Mouse (Mus musculus) CH12.LX (cell line): Measurements from ENCODE around the gene Lipc. TPM values are rescaled to one million over a fixed set of nuclear protein-coding genes. Genes with fewer than 3 reads are reported as not detected.

Source experiments
- DNase-seq: peaks from one replicate; pipeline ENCODE4 v3.0.0-alpha.2; 2013; ENCODE audit errors: extremely low read depth
- H3K27ac ChIP-seq: 2 replicates; pipeline ENCODE4 v1.5.1; 2012; ENCODE audit warnings: low read depth, mild to moderate bottlenecking, control low read depth, moderate library complexity; ENCODE audit not compliant: insufficient read depth
- H3K27me3 ChIP-seq: replicated peaks from 2 replicates; pipeline ENCODE3; 2012; ENCODE audit warnings: inconsistent platforms
- H3K36me3 ChIP-seq, 2 experiments: replicated peaks in 1 of 2; 2 replicates each; pipeline versions ENCODE3 to v1.6.1; 2012; ENCODE audit warnings: inconsistent platforms in 1 of 2, low read length in 1 of 2, mild to moderate bottlenecking in 1 of 2, mixed read lengths in 1 of 2, moderate library complexity in 1 of 2; ENCODE audit not compliant: control insufficient read depth in 1 of 2, insufficient read depth in 1 of 2
- H3K4me1 ChIP-seq, 2 experiments: 2 replicates each; pipeline ENCODE4 v1.6.1; 2012; ENCODE audit warnings: inconsistent platforms in 1 of 2, moderate library complexity in 1 of 2; ENCODE audit not compliant: insufficient read depth in 2 of 2, control insufficient read depth in 1 of 2
- H3K4me2 ChIP-seq: 2 replicates; pipeline ENCODE4 v1.6.1; 2012; ENCODE audit warnings: low read depth, mild to moderate bottlenecking, control low read depth; ENCODE audit not compliant: poor library complexity, insufficient read depth, severe bottlenecking
- H3K4me3 ChIP-seq, 3 experiments: fragments of 150-350 bp in 1 of 3; sonication (generic) in 1 of 3; replicated peaks in 1 of 3; 2 replicates each; pipeline versions ENCODE3 to v1.5.1; 2011 to 2012; ENCODE audit warnings: low read depth in 2 of 3, low read length in 2 of 3, mild to moderate bottlenecking in 2 of 3, moderate library complexity in 2 of 3, control low read depth in 1 of 3, improper control_type of control experiment in 1 of 3, inconsistent platforms in 1 of 3, mixed read lengths in 1 of 3; ENCODE audit not compliant: poor library complexity in 1 of 3
- H3K79me2 ChIP-seq: replicated peaks from 2 replicates; pipeline ENCODE4 v1.6.1; 2012; ENCODE audit warnings: mild to moderate bottlenecking, moderate library complexity; ENCODE audit not compliant: control insufficient read depth, poor library complexity, insufficient read depth, severe bottlenecking; ENCODE audit errors: extremely low read depth
- H3K9ac ChIP-seq: 2 replicates; pipeline ENCODE4 v1.6.1; 2012; ENCODE audit warnings: low read depth, mild to moderate bottlenecking, control low read depth, moderate library complexity; ENCODE audit not compliant: insufficient read depth
- H3K9me3 ChIP-seq: replicated peaks from 2 replicates; pipeline ENCODE3; 2012; ENCODE audit warnings: low read length, inconsistent platforms, mixed read lengths
- CTCF ChIP-seq, 2 experiments: IDR thresholded peaks in 1 of 2; conservative IDR thresholded peaks in 1 of 2; 2 replicates each; pipeline ENCODE4 v1.5.1; 2011 to 2012; ENCODE audit warnings: low read depth in 2 of 2, low read length in 2 of 2, improper control_type of control experiment in 1 of 2, inconsistent platforms in 1 of 2, mild to moderate bottlenecking in 1 of 2, moderate library complexity in 1 of 2
- JUND ChIP-seq: conservative IDR thresholded peaks from 2 replicates; pipeline ENCODE4 v1.6.1; 2011; ENCODE audit warnings: low read depth, low read length, improper control_type of control experiment
- PAX5 ChIP-seq: IDR thresholded peaks from 2 replicates; pipeline ENCODE4 v1.6.1; 2012; ENCODE audit warnings: low read length, inconsistent platforms, mixed read lengths
- RAD21 ChIP-seq: IDR thresholded peaks from 2 replicates; pipeline ENCODE4 v1.6.1; 2011; ENCODE audit warnings: low read depth, mild to moderate bottlenecking, low read length, improper control_type of control experiment, moderate library complexity
- RCOR1 ChIP-seq: conservative IDR thresholded peaks from 2 replicates; pipeline ENCODE4 v1.6.1; 2012; ENCODE audit warnings: low read depth, mild to moderate bottlenecking, inconsistent platforms, low read length, improper control_type of control experiment
- SMC3 ChIP-seq: IDR thresholded peaks from 2 replicates; pipeline ENCODE4 v1.6.1; 2011; ENCODE audit warnings: low read depth, low read length, improper control_type of control experiment
- TCF12 ChIP-seq: IDR thresholded peaks from 2 replicates; pipeline ENCODE4 v1.6.1; 2014; ENCODE audit warnings: low read depth, mild to moderate bottlenecking, inconsistent platforms, low read length, improper control_type of control experiment
- UBTF ChIP-seq: IDR thresholded peaks from 2 replicates; pipeline ENCODE4 v1.6.1; 2012; ENCODE audit warnings: low read depth, mild to moderate bottlenecking, inconsistent platforms, low read length, improper control_type of control experiment, moderate library complexity
- ZNF384 ChIP-seq: IDR thresholded peaks from 2 replicates; pipeline ENCODE4 v1.6.1; 2012; ENCODE audit warnings: low read depth, low read length, improper control_type of control experiment, inconsistent platforms
- dilution Hi-C: fragments of 300-500 bp; cut with MboI; formaldehyde crosslinking; loops from 2 replicates; pipeline ENCODE4 v1.14.3; 2020; ENCODE audit warnings: low sequenced_read_pairs; ENCODE audit not compliant: extremely low pct_unique_long_range_greater_than_20kb, extremely low pct_ligation_motif_present
- in situ Hi-C: fragments of 300-500 bp; cut with MboI; formaldehyde crosslinking; loops from 3 replicates; pipeline ENCODE4 v1.14.3; 2019; ENCODE audit warnings: low sequenced_read_pairs, low pct_ligation_motif_present, low pct_unique_long_range_greater_than_20kb, mixed read lengths
- polyA plus RNA-seq: library from polyadenylated mRNA; unstranded; fragments of >175 nt; gene quantifications from 2 replicates; pipeline ENCODE4 v1.2.1, GENCODE M21; 2012; ENCODE audit warnings: low read depth; ENCODE audit not compliant: insufficient read length
- total RNA-seq, 2 experiments: library from RNA; depleted of rRNA; stranded (reverse); fragments of 300-350 nt in 1 of 2; fragments of >200 nt in 1 of 2; gene quantifications; 2 replicates each; pipeline ENCODE4 v1.2.3; 2012 to 2014

Gene Lipc
- total and polyA plus RNA-seq, 3 experiments: 5.2 to 24.5 (median 8.6) TPM

- Histone ChIP-seq H3K4me2 (peak overlapping the region; percentile 83), H3K27me3 (no peaks in the 10 kb centered on the region), H3K9me3 (no peaks in the 10 kb centered on the region), H3K4me1 (peaks cover 5 to 12% of the 10 kb centered on the region in 2 experiments; a peak in 3 of 4 replicates)
- DNase-seq: no peak
- 0 out of 2 replicates have a peak, but pooled peaks have one; percentile 10 for TF ChIP-seq ZNF384
- no peak for TF ChIP-seq RCOR1
- TF ChIP-seq, all 38 proteins: peak for 1
- H3K9ac ChIP-seq: peak overlapping the region; percentile 20
- in situ Hi-C loops: no loop called here
- H3K36me3 ChIP-seq: no peaks in the 10 kb centered on the region
- H3K27ac ChIP-seq: no peak overlapping the region
- no peaks in the 10 kb centered on the region for H3K79me2 ChIP-seq
- dilution Hi-C loops: no loop called here
- H3K4me3 ChIP-seq: no peak overlapping the region
These were observed 103.8 kb downstream of the Lipc start for GRCm38 (mm10) chr9:70848135-70848770.

- Histone ChIP-seq H3K27ac (no peak overlapping the region), H3K4me3 (no peak overlapping the region), H3K4me2 (peak overlapping the region; percentile 83), H3K4me1 (peaks cover 5 to 12% of the 10 kb centered on the region in 2 experiments; a peak in 3 of 4 replicates), H3K79me2 (no peaks in the 10 kb centered on the region), H3K9ac (peak overlapping the region; percentile 20), H3K9me3 (peaks cover 4% of the 10 kb centered on the region), H3K36me3 (no peaks in the 10 kb centered on the region), H3K27me3 (no peaks in the 10 kb centered on the region)
- dilution Hi-C loops (no loop called here), in situ Hi-C loops (no loop called here)
- no peak for DNase-seq
- TF ChIP-seq TCF12 (no peak), UBTF (no peak)
These were observed 104.4 kb downstream of the Lipc start for GRCm38 (mm10) chr9:70847627-70848051.

- no peak overlapping the region for H3K4me2 ChIP-seq
- dilution Hi-C loops: no loop called here
- H3K9ac ChIP-seq: no peak overlapping the region
- H3K27ac ChIP-seq: no peak overlapping the region
- no peak overlapping the region for H3K4me3 ChIP-seq
- DNase-seq: no peak
- peaks cover 7% of the 10 kb centered on the region for H3K9me3 ChIP-seq
- H3K4me1 ChIP-seq: peaks cover 6 to 23% of the 10 kb centered on the region in 2 experiments
- H3K36me3 ChIP-seq: no peaks in the 10 kb centered on the region
- no peaks in the 10 kb centered on the region for H3K79me2 ChIP-seq
- TF ChIP-seq JUND: no peak
- no peak for TF ChIP-seq PAX5
- TF ChIP-seq CTCF (conservative IDR thresholded peaks at IDR 0.05 in 1 of 2, IDR thresholded peaks at IDR 0.05 in 1 of 2; ENCODE audit: low read depth in 2 of 2, low read length in 2 of 2): peak in 1 of 2 experiments; percentile 30; a peak in 1 of 4 replicates
- peak; percentile 34 for TF ChIP-seq RAD21
- peak; percentile 28 for TF ChIP-seq SMC3
- in situ Hi-C loops: no loop called here
- no peaks in the 10 kb centered on the region for H3K27me3 ChIP-seq
These were observed 108.8 kb downstream of the Lipc start for GRCm38 (mm10) chr9:70843270-70843669.
